Mouse (Mus musculus): ENCODE results near the gene Sugp1. TPM values are rescaled to one million over a fixed set of nuclear protein-coding genes. Genes with fewer than 3 reads are reported as not detected.
A peak's percentile ranks its signal among the peaks of the same experiment; 100 is the strongest.
"Not testable (repeated sequence)": the region's sequence is repeated elsewhere in the genome, so short reads cannot be mapped to it uniquely, and the experiment has no call there.

Gene Sugp1
- total RNA-seq (2022): 10 to 100 TPM; 16.7 to 20.4 (median 18.1) TPM

- DNase-seq (ENCODE audit: low spot score in 2 of 2): peak; percentile 94 to 95
Observed at GRCm38 (mm10) chr8:70042583-70043455, at the start of gene Sugp1, which contains the start of gene Mau2. Sugp1 (plus strand) TSS chr8:70042813. Mau2 (minus strand) TSS chr8:70042734.

GRCm38 (mm10) chr8:69995422-69995775 is 47.2 kb upstream of the Sugp1 start:
- DNase-seq (ENCODE audit: low spot score in 2 of 2): no peak

GRCm38 (mm10) chr8:69995776-69996588 is 46.6 kb upstream of the Sugp1 start, which contains the start of gene Gatad2a:
Gatad2a (minus strand) TSS chr8:69996384.
- DNase-seq (ENCODE audit: low spot score in 2 of 2): peak; percentile 100

GRCm38 (mm10) chr8:69996589-69997285 is 45.9 kb upstream of the Sugp1 start:
- no peak for DNase-seq (ENCODE audit: low spot score in 2 of 2)

GRCm38 (mm10) chr8:69998706-69999105 is 43.9 kb upstream of the Sugp1 start:
- DNase-seq (ENCODE audit: low spot score in 2 of 2): no peak

GRCm38 (mm10) chr8:69999236-69999635 is 43.4 kb upstream of the Sugp1 start:
- no peak for DNase-seq (ENCODE audit: low spot score in 2 of 2)

- no peak for DNase-seq (ENCODE audit: low spot score in 2 of 2)
Observed at GRCm38 (mm10) chr8:70000226-70000625, 42.4 kb upstream of the Sugp1 start.

GRCm38 (mm10) chr8:70001176-70001891 is 41.3 kb upstream of the Sugp1 start:
- DNase-seq (ENCODE audit: low spot score in 2 of 2): peak; percentile 39

GRCm38 (mm10) chr8:70001892-70002191 is 40.8 kb upstream of the Sugp1 start:
- not testable (repeated sequence) for DNase-seq (ENCODE audit: low spot score in 2 of 2)

- no peak for DNase-seq (ENCODE audit: low spot score in 2 of 2)
Observed at GRCm38 (mm10) chr8:70003204-70003657, 39.4 kb upstream of the Sugp1 start.

GRCm38 (mm10) chr8:70004345-70004744 is 38.3 kb upstream of the Sugp1 start:
- DNase-seq (ENCODE audit: low spot score in 2 of 2): no peak

GRCm38 (mm10) chr8:70005178-70005577 is 37.4 kb upstream of the Sugp1 start:
- DNase-seq (ENCODE audit: low spot score in 2 of 2): no peak

GRCm38 (mm10) chr8:70010796-70011195 is 31.8 kb upstream of the Sugp1 start:
- not testable (repeated sequence) for DNase-seq (ENCODE audit: low spot score in 2 of 2)

- DNase-seq (ENCODE audit: low spot score in 2 of 2): no peak
Observed at GRCm38 (mm10) chr8:70012350-70012749, 30.3 kb upstream of the Sugp1 start.

- DNase-seq (ENCODE audit: low spot score in 2 of 2): no peak
Observed at GRCm38 (mm10) chr8:70012763-70013162, 29.9 kb upstream of the Sugp1 start.

GRCm38 (mm10) chr8:70015017-70015416 is 27.6 kb upstream of the Sugp1 start:
- no peak for DNase-seq (ENCODE audit: low spot score in 2 of 2)

GRCm38 (mm10) chr8:70023596-70023995 is 19.0 kb upstream of the Sugp1 start:
- DNase-seq (ENCODE audit: low spot score in 2 of 2): no peak

GRCm38 (mm10) chr8:70026151-70026550 is 16.5 kb upstream of the Sugp1 start:
- no peak for DNase-seq (ENCODE audit: low spot score in 2 of 2)

- DNase-seq (ENCODE audit: low spot score in 2 of 2): no peak
Observed at GRCm38 (mm10) chr8:70030255-70030654, 12.4 kb upstream of the Sugp1 start.

- no peak for DNase-seq (ENCODE audit: low spot score in 2 of 2)
Observed at GRCm38 (mm10) chr8:70037994-70038393, 4.6 kb upstream of the Sugp1 start.

All from gastrocnemius, adult 8-10 months (tissue).